Mouse (Mus musculus): ENCODE measurements around the gene Rassf7. TPM values are rescaled to one million over a fixed set of nuclear protein-coding genes. Genes with fewer than 3 reads are reported as not detected.
"Not testable (repeated sequence)": the region's sequence is repeated elsewhere in the genome, so short reads cannot be mapped to it uniquely, and the experiment has no call there.

Gene Rassf7
- total RNA-seq, 2 experiments from 2014 or later, result 0.64 to 0.80 TPM

DNA sequence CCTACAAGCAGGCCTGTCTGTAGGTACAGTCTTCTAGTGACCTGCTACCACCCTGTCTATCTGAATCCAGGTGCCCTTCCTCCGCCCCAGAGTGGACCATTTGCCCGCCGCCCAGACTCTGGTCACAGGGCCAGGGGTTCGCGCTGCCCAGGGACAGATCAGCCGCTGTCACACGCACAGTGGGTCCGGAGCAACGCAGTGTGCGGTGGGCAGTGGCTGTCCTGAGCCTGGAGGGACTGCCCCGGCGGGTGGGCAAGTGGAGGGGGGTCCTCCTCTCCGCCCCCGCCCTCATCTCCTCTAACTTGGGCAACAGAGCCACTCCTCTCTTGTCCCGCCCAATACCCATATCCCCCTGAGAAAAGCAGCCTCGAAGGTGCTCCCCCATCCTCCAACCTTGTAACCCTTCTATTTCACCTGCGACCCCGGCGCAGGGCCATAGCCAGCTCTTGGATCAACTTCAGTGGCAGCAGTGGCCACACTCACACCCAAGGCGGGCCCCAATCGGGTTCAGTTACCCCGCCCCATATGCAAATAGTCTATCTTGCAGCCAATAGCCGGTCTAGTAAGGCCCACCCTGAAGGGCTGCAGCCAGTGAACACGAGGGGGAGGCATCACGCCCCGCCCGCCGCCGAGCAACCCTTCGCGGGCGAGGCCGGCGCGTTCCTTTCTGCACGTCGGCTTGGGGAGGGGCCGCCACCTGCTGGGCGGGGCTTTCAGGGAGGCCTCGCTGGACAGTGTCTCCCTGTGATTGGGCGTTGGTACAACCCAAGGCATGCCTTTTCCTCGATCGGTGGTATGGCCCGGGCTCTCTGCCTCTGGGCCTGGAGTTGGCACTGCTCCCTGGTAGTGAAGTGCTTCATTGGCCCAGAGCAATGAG lies 5.8 kb downstream of the Rassf7 start:
- peak; percentile 68 to 78 for DNase-seq (ENCODE audit: extremely low spot score in 1 of 2, low spot score in 1 of 2)

DNA sequence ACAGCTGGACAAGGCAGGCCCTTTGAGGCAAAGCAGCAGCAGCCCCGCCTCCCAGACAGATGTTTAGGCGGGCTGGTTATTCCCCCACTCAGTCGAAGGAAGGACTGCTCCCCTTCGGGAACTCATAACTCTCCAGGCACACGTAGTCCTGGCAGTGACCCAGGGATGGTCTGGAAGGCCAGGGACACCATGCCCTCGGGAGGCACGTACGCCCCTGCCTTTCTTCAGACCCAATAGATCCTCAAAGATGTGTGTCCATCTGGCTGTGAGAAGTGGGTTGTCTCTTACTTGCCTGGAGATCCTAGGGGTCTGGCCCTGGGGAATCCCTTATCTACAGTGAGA lies 6.4 kb downstream of the Rassf7 start:
- DNase-seq (ENCODE audit: extremely low spot score in 1 of 2, low spot score in 1 of 2), result no peak

- no peak for DNase-seq (ENCODE audit: extremely low spot score in 1 of 2, low spot score in 1 of 2)
Observed at GRCm38 (mm10) chr7:141222696-141223215, 7.1 kb downstream of the Rassf7 start.

DNA sequence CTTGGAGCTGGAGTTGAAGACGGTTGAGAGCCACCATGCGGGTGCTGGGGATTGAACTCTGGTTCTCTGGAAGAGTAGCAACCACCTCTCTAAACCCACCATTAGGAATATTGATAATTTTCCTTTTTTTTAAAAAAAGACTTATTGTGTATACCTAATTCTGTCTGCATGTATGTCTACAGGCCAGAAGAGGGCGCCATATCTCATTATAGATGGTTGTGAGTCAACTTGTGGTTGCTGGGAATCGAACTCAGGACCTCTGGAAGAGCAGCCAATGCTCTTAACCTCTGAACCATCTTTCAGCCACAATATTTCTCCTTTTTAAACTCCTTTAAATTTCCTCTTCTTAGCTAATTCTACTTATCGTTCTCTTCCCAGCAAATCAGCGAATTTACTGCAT lies 10.9 kb downstream of the Rassf7 start:
- no peak for DNase-seq (ENCODE audit: extremely low spot score in 1 of 2, low spot score in 1 of 2)

DNA sequence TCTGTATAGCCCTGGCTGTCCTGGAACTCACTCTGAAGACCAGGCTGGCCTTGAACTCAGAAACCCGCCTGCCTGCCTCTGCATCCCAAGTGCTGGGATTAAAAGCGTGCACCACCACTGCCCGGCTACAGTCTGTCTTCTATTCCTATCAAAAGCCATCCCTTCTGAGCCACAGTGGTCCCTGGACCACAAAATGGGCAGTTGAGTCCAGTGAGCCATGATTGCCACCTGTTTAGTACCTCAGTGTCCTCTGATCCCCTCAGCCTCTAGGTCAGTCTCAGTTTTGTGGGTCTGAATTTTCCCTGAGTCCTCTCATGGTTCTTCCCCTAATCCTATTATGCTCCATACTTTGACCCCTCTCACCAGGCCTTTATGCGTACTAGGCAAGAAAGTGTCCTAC lies 12.1 kb downstream of the Rassf7 start:
- no peak for DNase-seq (ENCODE audit: extremely low spot score in 1 of 2, low spot score in 1 of 2)

DNA sequence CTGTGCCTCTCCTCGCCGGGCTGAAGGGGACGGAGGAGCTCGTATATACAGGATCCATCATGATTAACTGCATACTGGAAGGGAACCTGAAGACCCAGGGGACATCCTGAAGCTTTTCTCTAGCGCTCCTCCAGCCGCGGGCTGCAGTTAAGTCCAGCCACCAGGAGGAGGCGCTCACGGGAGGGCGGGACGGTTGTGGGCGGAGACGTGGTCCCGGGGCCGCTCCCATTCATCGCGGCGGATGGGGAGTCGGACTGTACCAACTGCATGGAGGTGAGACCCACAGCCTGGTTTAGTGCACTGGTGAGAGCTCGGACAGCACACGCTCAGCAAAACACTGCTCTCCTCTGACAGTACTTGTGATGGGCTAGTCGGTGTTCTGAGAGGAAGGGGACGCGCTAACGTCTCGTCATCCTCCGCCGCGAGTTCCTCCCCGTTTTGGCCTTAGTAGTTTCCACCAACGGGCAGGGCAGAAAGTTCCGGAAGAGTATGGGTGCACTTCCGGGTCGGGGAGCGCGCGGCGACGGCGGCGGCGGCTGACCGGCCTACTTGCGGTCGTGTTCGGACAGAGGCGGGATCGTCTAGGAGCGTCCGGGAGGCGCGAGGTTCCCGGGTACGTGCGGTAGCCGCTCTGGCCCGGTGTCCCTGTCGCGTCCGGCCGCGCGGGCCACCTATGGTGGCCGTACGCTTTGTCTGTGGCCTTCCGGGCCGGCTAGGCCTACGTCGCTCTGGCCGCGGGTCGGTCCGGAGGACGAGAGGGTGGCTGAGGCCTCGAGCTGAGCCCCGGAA lies 12.8 kb downstream of the Rassf7 start, which contains the start of gene Phrf1:
Gene Phrf1, plus strand, starts transcription at position 506 of the 789 bp plus-strand sequence.
- DNase-seq (ENCODE audit: extremely low spot score in 1 of 2, low spot score in 1 of 2), result peak; percentile 97 to 98

DNA sequence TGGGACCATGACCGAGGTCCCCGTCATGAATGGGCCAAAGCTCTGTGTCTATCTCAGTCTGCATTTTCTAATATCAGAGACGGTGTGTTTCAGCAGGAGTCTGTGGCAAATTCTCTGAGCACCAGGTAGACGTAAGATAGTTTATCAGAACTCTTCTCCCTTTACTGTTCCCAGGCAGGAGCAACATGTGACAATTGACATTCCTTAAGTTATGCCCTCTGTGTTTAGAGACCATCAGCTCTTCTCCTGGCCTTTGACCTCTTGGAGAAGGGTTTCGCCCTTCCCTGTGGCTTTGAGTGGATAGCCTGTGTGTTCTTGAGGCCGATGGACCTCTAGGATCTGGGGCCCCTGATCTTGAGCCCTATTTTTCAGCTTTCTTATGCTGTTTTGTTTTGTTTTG lies 14.0 kb downstream of the Rassf7 start:
- DNase-seq (ENCODE audit: extremely low spot score in 1 of 2, low spot score in 1 of 2), result no peak

- DNase-seq (ENCODE audit: extremely low spot score in 1 of 2, low spot score in 1 of 2), result no peak
Observed at GRCm38 (mm10) chr7:141230570-141230969, 14.9 kb downstream of the Rassf7 start.

- no peak for DNase-seq (ENCODE audit: extremely low spot score in 1 of 2, low spot score in 1 of 2)
Observed at GRCm38 (mm10) chr7:141231111-141231510, 15.5 kb downstream of the Rassf7 start.

DNA sequence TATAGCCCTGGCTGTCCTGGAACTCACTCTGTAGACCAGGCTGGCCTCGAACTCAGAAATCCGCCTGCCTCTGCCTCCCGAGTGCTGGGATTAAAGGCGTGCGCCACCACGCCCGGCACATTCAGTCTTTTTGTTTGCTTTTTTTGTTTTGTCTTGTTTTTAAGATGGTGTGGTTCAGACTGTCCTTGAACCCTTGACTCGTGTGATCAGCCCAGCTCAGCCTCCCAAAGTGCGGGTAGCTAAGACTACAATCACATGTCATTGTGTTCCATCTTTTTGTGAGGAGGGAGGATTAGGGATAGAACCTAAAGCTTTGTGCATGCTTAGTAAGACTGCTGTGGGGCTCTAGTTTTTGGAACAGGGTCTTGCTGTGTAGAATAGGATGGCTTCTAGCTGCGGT lies 15.9 kb downstream of the Rassf7 start:
- no peak for DNase-seq (ENCODE audit: extremely low spot score in 1 of 2, low spot score in 1 of 2)

GRCm38 (mm10) chr7:141250486-141250885 lies 34.8 kb downstream of the Rassf7 start:
- DNase-seq (ENCODE audit: extremely low spot score in 1 of 2, low spot score in 1 of 2), result not testable (repeated sequence)

- no peak for DNase-seq (ENCODE audit: extremely low spot score in 1 of 2, low spot score in 1 of 2)
Observed at GRCm38 (mm10) chr7:141256159-141256558, 40.5 kb downstream of the Rassf7 start.

DNA sequence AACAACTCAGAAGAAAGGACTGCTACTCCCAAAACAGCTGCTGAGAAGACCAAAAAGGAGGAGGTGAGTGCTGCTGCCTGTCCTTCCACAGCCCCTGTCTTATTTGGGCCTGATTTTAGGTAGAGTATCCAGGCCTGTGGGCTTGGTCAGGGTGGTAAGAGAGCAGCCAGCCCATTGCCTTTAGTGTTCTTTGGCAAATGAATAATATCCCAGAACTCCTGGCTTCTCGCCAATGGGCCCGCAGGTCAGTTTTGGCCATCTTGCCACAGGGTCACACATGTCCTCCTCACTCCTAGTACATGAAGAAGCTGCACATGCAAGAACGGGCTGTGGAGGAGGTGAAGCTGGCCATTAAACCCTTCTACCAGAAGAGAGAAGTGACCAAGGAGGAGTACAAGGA lies 45.8 kb downstream of the Rassf7 start:
- DNase-seq (ENCODE audit: extremely low spot score in 1 of 2, low spot score in 1 of 2), result no peak

GRCm38 (mm10) chr7:141263640-141264039 lies 48.0 kb downstream of the Rassf7 start:
- DNase-seq (ENCODE audit: extremely low spot score in 1 of 2, low spot score in 1 of 2), result no peak

DNA sequence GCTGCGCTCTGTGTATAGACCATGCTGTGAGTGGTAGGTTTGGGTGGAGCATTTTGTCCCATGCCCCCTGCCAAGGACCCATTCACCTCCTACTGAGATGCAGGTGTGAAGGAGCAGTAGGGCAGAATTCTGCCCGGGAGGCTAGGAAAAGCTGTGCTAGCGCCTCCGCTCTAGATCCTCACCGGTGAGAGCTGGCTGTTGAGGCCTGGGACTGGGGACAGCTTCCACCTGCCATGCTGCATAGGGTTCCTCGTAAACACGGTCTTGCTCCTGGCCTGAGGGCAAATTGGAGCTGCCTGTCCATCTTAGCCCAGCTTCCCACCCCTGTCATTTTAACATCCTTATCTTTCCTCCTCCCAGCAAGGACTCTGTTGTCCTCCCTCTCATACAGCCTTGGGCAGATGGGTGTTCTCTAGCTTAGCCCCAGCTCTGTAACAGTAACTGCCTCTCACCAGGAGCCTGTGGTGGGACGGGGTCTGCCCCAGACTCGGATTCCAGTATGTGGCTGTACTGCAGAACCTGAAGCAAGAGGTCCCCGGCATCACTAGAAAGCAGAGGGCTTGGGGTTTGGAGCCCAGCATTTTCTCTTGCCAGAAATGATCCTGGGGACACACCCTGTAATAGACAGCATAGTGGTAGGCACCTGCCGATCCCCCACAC lies 48.5 kb downstream of the Rassf7 start:
- DNase-seq (ENCODE audit: extremely low spot score in 1 of 2, low spot score in 1 of 2), result no peak

GRCm38 (mm10) chr7:141264761-141265410 lies 49.2 kb downstream of the Rassf7 start:
- DNase-seq (ENCODE audit: extremely low spot score in 1 of 2, low spot score in 1 of 2), result no peak

DNA sequence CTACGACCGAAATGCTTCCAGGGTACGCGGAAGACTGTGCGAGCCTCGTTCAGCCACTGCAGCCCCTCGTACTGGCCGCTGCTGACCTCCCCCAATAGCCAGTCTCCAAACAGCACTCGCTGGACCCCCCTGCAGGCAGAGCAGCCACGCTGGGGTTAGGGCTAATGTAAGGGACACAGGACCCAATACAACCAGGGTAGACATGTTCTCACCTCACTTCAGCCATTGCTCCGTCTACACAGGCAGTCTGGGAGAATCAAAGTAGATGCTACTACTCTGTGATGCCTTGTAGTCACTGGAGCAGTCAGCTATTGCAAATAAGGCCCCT lies 49.7 kb downstream of the Rassf7 start:
- DNase-seq (ENCODE audit: extremely low spot score in 1 of 2, low spot score in 1 of 2), result no peak

GRCm38 (mm10) chr7:141265739-141266561 lies 50.3 kb downstream of the Rassf7 start, which contains the start of gene Irf7:
Gene Irf7, minus strand, starts transcription at chr7:141266481.
- DNase-seq (ENCODE audit: extremely low spot score in 1 of 2, low spot score in 1 of 2), result no peak
